Mouse (Mus musculus) kidney, postnatal 14 days (tissue): ENCODE measurements around the gene Snx33.

Experiments used
- DNase-seq: peaks from one replicate; pipeline ENCODE4 v3.0.0; 2022; ENCODE audit warnings: mixed read lengths

Snx33 gene

DNA sequence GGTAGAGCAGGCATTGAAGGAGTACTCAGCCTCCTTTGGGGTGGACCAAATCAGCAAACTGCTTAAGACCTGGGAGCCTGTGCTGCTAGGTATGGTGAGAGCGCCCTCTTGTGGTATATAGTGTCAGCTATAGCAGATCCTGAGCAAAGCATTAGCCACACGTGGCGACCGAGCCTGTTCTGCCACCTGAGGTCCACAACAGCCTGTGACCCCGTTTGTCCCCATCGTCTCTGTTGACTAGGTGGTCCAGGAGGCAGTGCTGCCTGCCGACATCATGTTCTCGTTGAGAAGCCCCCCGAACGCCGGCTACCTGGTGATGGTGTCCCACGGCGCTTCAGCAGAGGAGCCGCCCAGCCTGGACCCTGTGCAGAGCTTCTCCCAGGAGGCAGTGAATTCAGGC lies 38.4 kb downstream of the Snx33 start:
- peak; percentile 85 for DNase-seq

DNA sequence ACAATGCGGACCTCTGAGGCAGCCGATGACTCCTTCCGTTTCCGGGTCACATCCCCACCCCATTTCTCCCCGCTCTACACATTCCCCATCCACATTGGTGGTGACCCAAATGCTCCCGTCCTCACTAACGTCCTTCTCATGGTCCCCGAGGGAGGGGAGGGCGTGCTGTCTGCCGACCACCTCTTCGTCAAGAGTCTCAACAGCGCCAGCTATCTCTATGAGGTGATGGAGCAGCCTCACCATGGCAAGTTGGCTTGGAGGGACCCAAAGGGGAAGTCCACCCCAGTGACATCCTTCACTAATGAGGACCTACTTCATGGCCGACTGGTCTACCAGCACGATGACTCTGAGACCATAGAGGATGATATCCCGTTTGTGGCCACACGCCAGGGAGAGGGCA lies 40.6 kb downstream of the Snx33 start:
- DNase-seq: no peak

DNA sequence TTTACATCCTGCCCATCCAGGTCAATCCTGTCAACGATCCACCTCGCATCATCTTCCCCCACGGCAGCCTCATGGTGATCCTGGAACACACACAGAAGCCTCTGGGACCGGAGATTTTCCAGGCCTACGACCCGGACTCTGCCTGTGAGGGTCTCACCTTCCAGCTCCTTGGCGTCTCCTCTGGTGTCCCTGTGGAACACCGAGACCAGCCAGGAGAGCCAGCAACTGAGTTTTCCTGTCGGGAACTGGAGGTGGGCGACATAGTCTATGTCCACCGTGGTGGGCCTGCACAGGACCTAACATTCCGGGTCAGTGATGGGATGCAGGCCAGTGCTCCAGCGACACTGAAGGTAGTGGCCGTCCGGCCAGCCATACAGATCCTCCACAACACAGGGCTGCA lies 41.6 kb downstream of the Snx33 start:
- DNase-seq: no peak

DNA sequence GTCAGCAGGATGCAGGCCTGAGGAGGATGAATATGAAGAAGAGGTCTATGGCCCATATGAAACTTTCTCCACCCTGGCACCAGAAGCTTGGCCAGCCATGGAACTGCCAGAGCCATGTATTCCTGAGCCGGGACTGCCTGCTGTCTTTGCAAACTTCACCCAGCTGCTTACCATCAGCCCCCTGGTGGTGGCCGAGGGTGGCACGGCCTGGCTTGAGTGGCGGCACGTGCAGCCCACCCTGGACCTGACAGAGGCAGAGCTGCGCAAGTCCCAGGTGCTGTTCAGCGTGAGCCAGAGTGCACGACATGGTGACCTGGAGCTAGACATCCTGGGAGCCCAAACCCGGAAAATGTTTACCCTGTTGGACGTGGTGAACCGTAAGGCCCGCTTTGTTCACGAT lies 42.1 kb downstream of the Snx33 start:
- no peak for DNase-seq

DNA sequence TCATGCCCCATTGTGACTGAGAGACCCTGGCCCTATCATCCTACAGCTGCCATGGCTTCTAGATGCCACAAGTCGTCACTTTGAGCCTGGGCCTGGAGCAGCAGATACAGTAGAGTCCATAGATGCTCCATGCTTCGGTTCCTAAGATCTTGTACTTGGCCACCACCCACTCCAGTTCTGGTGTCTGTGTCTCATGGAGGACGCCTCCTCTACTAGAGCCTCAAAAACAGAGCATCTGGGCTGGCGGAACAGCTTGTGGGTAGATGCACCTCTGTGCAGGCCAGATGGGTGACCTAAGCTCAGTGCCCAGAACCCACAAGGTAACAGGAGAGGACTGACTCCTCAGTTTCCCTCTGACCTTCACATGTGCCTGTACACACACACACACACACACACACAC lies 43.8 kb downstream of the Snx33 start:
- DNase-seq: no peak

DNA sequence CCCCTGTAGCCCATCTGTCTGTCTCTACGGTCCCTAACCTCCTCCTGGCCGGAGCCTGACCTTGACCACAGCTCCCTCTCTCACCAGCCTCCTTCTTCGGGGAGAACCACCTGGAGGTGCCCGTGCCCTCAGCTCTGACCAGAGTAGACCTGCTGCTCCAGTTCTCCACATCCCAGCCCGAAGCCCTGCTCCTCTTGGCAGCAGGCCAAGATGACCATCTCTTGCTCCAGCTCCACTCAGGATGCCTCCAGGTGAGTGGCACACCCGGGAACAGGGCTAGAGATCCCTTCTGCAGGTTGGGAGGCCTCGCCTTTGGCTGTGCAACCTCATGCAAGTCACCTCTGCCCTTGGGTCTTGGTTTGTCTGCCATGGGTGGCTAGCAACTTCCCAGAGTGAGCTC lies 44.7 kb downstream of the Snx33 start:
- no peak for DNase-seq

DNA sequence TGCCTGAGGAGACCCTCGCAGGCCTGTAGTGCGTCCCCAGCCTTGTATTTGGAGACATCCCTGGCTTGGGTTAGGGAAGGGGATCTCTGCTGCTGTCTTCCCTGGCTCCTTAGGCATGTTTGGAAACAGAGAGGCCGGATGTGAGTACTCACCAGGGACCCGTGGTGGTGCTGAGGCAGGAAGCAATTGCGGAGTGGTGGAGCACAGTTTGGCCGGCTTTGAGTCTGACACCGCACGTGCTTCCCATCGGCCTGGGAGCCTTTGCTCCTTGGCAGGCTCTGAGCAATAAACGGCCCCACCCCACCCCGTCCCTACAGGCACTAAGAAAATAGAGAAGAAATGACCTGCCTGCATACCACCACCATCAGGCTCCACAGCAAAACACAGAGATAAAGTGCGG lies 45.4 kb downstream of the Snx33 start:
- peak; percentile 68 for DNase-seq

DNA sequence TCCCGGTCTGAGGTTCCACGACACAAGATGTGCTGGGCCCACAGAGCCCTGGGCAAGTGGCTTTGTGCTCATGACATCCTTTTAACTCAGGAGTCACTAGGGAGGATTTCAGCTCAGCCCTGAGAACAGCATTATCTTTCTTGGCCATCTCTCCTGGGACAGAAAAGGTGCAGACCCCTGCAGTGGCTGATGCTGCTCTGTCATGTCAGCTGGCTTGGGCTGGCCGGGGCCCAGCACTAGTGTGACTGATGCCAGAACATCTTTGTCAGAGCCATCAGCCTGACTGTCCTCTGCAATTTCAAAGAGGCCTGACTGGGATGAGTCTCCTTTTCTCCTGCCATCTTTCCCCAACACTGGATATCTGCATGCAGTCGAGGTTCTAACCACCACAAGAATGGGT lies 45.9 kb downstream of the Snx33 start:
- DNase-seq: no peak

DNA sequence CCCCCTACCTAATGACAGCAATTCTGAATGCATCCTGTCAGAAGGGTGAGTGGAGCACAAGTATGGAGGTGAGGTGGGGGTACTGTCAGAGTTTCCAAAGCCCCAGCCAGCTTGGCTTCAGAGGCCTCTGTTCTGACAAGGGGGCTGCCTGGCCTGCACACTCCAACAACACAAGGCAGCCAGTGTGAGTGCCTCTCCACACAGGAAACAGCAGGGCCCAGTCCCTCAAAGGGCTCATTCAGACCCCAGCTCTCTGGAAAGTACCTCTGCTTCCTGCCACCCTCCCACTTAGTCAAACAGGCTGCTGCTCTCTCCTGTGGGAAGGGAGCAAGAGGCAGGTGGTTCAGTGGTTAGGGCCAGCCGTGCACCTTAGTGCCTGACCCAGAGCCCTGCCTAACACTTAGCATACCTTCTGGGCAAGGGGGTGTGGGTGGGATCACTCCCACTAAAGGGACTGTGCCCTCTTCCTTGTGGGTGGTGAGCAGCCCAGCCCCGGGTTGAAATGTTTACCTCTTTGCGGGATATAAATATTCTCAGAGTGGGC lies 46.6 kb downstream of the Snx33 start:
- no peak for DNase-seq

DNA sequence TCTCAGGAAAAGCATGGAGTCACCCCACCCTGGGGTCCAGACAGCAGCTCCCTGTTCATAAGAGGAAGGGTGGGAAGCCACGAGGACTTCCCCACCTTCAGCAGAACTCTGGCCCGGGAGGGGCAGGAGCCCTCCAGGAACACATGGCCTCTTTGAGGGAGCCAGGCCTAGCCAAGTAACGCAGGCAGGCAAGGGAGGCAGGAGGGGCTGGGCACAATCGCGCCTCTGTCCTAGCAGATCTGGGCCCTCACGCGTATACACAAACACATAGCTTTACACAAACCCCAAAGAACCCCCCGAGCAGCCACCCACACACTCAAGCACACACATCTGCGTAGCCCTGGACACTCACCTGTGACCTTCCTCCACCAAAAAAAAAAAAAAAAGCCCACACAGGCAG lies 47.4 kb downstream of the Snx33 start:
- DNase-seq: no peak

DNA sequence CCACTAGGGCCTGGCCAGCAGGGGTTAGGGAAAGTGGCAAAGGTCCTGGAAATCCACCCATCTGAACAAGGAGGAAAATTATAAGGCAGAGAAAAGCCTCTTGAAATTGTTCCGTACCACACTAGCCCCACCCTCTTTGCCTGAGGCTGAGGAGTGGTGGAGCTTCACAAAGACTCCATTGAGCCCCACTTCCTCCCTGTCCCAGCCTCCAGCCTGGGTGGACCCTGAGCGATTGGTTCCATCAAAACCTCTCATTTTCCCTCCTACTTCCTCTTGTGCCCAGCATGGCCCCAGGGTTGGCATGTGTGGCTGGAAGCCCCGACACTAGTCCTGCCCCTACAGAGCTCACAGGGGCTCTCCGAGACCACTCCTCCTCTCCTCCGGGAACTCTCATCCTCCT lies 50.9 kb downstream of the Snx33 start:
- no peak for DNase-seq

DNA sequence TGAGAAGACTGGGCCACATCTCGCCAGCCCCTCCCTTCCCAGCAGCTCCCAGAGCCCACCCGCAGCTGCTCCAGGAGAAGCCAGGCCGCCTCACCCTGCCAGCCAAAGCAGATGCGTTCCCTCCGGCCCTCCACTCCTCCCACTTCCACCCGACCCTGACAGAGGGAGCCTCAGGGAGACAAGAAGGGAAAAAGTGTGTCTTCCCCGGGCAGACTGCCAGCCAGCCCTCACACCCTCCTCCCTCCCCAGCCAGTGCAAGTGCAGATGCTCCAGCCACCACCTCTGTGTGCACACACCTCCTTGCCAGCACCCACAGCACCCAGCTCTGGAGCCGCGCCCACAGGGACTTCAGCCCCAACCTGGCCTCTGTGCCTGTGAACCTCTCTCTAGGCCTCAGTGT lies 51.4 kb downstream of the Snx33 start:
- DNase-seq: peak; percentile 68

DNA sequence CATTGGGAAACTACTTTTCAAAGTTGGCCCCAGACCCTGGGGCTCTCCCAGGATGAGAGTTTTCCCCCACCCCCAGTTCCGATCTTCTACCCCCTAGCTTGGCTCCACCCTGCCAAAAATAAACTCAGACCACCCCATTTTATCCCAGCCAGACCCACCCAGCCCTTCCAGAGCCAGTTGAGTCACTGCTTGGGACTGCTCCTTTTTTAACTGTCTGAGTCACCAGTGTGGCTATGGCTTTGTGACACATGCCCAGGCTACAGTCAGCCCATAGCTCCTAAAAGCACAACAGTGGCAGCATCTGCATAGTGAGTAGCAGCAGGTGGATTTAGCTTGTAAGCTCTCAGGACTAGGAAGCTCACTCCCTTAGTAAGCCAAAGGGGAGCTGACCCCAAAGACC lies 55.1 kb downstream of the Snx33 start:
- DNase-seq: no peak

DNA sequence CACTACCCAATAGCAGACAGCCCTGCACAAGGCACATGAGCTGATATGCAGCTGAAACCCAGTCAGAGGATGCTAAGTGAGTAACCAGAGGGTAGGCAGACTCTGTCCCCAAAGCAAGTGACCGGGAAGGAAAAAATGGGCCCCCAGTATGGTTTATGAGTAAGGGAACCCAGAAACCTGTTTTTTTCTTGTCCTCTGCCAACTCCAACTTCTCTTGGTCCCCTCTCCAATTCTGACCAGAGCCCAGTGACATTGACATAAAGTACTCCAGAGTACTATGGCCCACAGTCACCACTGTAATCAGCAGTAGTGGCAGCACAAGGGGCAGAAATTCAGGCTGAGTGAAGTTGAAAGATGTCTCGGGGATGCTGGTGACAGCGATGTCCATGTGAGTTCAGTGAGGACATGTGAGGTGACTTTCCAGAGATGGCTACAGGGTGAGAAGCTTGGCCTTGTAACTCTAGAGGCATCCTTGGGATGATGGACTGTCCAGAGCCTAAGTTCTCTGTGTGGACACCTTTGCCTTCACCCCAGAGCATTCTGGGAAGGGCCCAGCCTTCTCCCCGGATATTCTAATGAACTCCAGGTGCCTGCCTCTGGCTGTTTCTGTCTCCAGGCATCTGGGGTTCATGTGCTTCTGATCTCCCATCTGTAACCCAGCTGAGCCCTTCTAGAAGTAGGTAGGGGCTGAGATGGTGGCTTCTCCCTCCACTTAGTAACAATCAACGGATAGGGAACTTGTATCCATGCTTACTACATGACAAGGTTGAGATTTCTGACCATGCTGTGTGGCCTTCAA lies 55.9 kb downstream of the Snx33 start:
- no peak for DNase-seq

DNA sequence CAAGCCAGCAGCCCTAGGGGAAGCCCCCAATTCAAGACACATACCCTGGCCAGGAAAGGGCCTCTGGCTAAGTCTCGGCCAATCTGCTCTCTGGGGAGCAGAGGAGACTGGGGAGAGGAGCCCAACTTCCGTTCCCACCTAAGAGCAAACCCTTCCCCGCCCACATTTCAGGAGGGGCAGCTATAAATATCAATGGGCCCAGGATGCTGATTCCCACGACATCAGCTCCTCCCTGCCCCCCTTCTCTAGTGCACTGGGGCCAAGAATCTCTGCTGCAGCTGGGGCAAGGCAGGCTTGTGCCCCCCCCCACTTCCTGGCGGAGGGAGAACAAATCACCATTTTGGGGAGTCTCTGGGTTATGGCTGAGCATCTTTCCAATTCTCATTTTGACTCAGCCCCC lies 57.0 kb downstream of the Snx33 start:
- peak; percentile 55 for DNase-seq

DNA sequence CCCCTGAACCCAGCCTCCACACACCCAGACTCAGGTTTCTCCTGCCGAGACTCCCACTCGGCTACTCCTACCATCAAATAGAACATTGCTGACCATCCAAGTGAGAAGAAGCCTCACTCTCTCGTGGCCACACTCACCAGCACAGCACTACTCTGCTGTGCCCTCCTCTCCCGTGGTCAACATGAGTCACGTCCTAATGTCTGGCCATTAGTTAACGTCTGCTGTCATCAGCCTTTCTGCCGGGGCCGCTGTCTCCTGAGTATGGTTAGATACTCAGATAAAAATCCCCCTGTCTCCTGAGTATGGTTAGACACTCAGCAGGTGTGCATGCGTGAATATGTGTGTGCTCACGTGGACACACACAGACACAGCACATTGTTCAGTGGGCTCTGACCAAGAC lies 57.4 kb downstream of the Snx33 start:
- no peak for DNase-seq

DNA sequence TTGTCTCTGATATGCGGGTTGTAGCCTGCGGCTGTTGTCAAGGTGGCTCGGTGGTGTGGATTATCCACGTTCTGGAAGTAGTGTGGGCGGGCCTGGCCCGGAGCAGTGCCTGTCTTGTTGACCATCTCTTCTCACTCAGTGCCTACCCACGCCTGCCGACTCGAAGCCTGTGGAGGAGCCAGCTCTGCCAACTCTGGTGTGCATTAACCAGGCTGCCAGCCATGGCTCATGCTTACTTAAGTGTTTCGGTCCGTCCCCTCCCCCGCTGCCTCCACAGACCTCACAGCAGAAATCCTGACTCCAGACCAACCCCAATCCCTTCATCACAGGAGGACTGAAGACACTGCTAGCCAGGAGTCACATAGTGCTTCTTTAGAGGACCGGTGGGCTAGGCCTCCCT lies 58.6 kb downstream of the Snx33 start:
- DNase-seq: peak; percentile 88

DNA sequence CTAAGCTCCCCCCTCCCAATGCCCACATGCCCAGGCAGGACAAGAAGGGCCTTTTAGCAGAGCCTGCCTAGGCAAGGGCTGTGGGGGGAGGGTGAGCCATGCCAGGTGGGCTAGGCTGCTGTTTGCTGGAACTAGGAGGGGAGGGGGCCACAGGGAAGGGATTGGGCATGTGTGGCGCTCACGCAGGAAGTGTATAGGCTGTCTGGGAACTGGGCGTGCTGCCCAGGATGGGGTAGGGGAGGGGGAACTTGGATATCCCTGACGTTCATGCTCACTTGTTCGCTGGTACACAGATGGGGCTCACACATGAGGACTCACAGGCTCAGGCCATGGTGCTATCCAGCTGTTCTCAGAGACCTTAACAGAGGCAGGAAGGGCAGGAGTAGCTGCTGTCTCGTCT lies 59.9 kb downstream of the Snx33 start:
- peak; percentile 74 for DNase-seq
